Mouse (Mus musculus) forebrain, postnatal 0 days (tissue): Measurements from ENCODE around the gene Tlk2. TPM values are rescaled to one million over a fixed set of nuclear protein-coding genes. Genes with fewer than 3 reads are reported as not detected.

Source experiments
- ATAC-seq: fragments of 200-750 bp; cut with Nextera tagmentation; 2 replicates; pipeline ENCODE4 v1.8.0; 2017; ENCODE audit warnings: mild to moderate bottlenecking, moderate library complexity
- DNase-seq: peaks from one replicate; pipeline ENCODE4 v3.0.0-alpha.2; 2015
- H3K27ac ChIP-seq: fragments of 300-500 bp; sonication (generic); 2 replicates; pipeline ENCODE4 v1.5.1; 2014; ENCODE audit warnings: low read depth, mild to moderate bottlenecking, antibody characterized with exemption, low read length, moderate library complexity, mixed read lengths
- H3K27me3 ChIP-seq: fragments of 300-500 bp; sonication (generic); 2 replicates; pipeline ENCODE4 v1.6.1; 2014; ENCODE audit warnings: mild to moderate bottlenecking, low read length, mixed read lengths; ENCODE audit not compliant: insufficient read depth
- H3K36me3 ChIP-seq: fragments of 300-500 bp; sonication (generic); 2 replicates; pipeline ENCODE4 v1.6.1; 2014; ENCODE audit warnings: mild to moderate bottlenecking, moderate library complexity; ENCODE audit not compliant: insufficient read depth
- H3K4me1 ChIP-seq: fragments of 300-500 bp; sonication (generic); 2 replicates; pipeline ENCODE4 v1.6.1; 2014; ENCODE audit warnings: antibody characterized with exemption; ENCODE audit not compliant: insufficient read depth
- H3K4me2 ChIP-seq: fragments of 300-500 bp; sonication (generic); 2 replicates; pipeline ENCODE4 v1.6.1; 2014; ENCODE audit warnings: low read depth, mild to moderate bottlenecking, moderate library complexity
- H3K4me3 ChIP-seq: fragments of 300-500 bp; sonication (generic); 2 replicates; pipeline ENCODE4 v1.5.1; 2014; ENCODE audit warnings: low read depth, low read length, mixed read lengths
- H3K9ac ChIP-seq: fragments of 300-500 bp; sonication (generic); 2 replicates; pipeline ENCODE4 v1.6.1; 2014; ENCODE audit warnings: mild to moderate bottlenecking
- H3K9me3 ChIP-seq: fragments of 300-500 bp; sonication (generic); 2 replicates; pipeline ENCODE4 v1.6.1; 2016; ENCODE audit warnings: low read length
- CTCF ChIP-seq: sonication (generic); IDR thresholded peaks from 2 replicates; pipeline ENCODE4 v1.5.1; 2016; ENCODE audit warnings: antibody characterized with exemption, control low read depth, low read depth
- WGBS: fragments of 180-500 bp; shearing (Covaris S2); extraction: QIAGEN DNeasy Blood & Tissue Kit; methylation state at CpG from one replicate; pipeline ENCODE4 v1.1.7; 2014; 5-methylcytosine and 5-hydroxymethylcytosine counted together
- polyA plus RNA-seq: library from polyadenylated mRNA; unstranded; fragments of >200 nt; fragmentation: Nextera tagmentation; extraction: Ambion mirVana; gene quantifications from 2 replicates; pipeline ENCODE4 v1.2.1, GENCODE M21; 2015
- total RNA-seq: library from RNA; depleted of rRNA; stranded (reverse); fragments of >200 nt; gene quantifications from 2 replicates; pipeline ENCODE4 v1.2.3, GENCODE M21; 2014

Gene Tlk2
- total and polyA plus RNA-seq, 2 experiments from 2014 or later = 13.9 to 94.0 TPM

- Histone ChIP-seq H3K9ac (no peak overlapping the region), H3K27me3 (no peaks in the 10 kb centered on the region), H3K36me3 (no peaks in the 10 kb centered on the region), H3K4me3 (no peak overlapping the region), H3K4me2 (no peak overlapping the region), H3K27ac (no peak overlapping the region), H3K4me1 (no peaks in the 10 kb centered on the region), H3K9me3 (no peaks in the 10 kb centered on the region)
- DNase-seq = no peak
- no peak for TF ChIP-seq CTCF
- WGBS = 72% methylated on average over 3 of the region's 4 CpGs
- no peak for ATAC-seq
These were observed 26.6 kb upstream of the Tlk2 start for GRCm38 (mm10) chr11:105152017-105152300.

GRCm38 (mm10) chr11:105152357-105152899 lies 26.2 kb upstream of the Tlk2 start:
- no peak for TF ChIP-seq CTCF
- no peak for ATAC-seq
- H3K4me2 ChIP-seq = no peak overlapping the region
- H3K27ac ChIP-seq = no peak overlapping the region
- no peaks in the 10 kb centered on the region for H3K4me1 ChIP-seq
- no peaks in the 10 kb centered on the region for H3K27me3 ChIP-seq
- DNase-seq = no peak
- WGBS = 85% methylated on average over 11 of the region's 11 CpGs
- no peaks in the 10 kb centered on the region for H3K36me3 ChIP-seq
- H3K4me3 ChIP-seq = no peak overlapping the region
- no peaks in the 10 kb centered on the region for H3K9me3 ChIP-seq
- no peak overlapping the region for H3K9ac ChIP-seq

- WGBS = 35% methylated on average over 12 of the region's 12 CpGs
- ATAC-seq (peak; percentile 59), DNase-seq (peak; percentile 12)
- Histone ChIP-seq H3K27me3 (no peaks in the 10 kb centered on the region), H3K27ac (no peak overlapping the region), H3K4me2 (no peak overlapping the region), H3K9ac (no peak overlapping the region), H3K36me3 (no peaks in the 10 kb centered on the region), H3K9me3 (no peaks in the 10 kb centered on the region), H3K4me3 (no peak overlapping the region), H3K4me1 (no peaks in the 10 kb centered on the region)
- no peak for TF ChIP-seq CTCF
These were observed 25.4 kb upstream of the Tlk2 start for GRCm38 (mm10) chr11:105153068-105153833.

- 89% methylated on average over 4 of the region's 4 CpGs for WGBS
- Histone ChIP-seq H3K4me3 (no peak overlapping the region), H3K9ac (no peak overlapping the region), H3K9me3 (no peaks in the 10 kb centered on the region), H3K36me3 (no peaks in the 10 kb centered on the region), H3K4me2 (no peak overlapping the region), H3K4me1 (no peaks in the 10 kb centered on the region), H3K27me3 (no peaks in the 10 kb centered on the region), H3K27ac (no peak overlapping the region)
- no peak for DNase-seq
- TF ChIP-seq CTCF = no peak
- ATAC-seq = no peak
These were observed 22.7 kb upstream of the Tlk2 start for GRCm38 (mm10) chr11:105155915-105156314.

- no peaks in the 10 kb centered on the region for H3K27me3 ChIP-seq
- no peak for DNase-seq
- H3K4me2 ChIP-seq = no peak overlapping the region
- no peak overlapping the region for H3K4me3 ChIP-seq
- H3K4me1 ChIP-seq = no peaks in the 10 kb centered on the region
- no peak for TF ChIP-seq CTCF
- H3K9me3 ChIP-seq = no peaks in the 10 kb centered on the region
- no peak overlapping the region for H3K9ac ChIP-seq
- H3K36me3 ChIP-seq = no peaks in the 10 kb centered on the region
- no peak overlapping the region for H3K27ac ChIP-seq
- ATAC-seq = no peak
- 89% methylated on average over 19 of the region's 19 CpGs for WGBS
These were observed 21.8 kb upstream of the Tlk2 start for GRCm38 (mm10) chr11:105156748-105157267.

- no peak overlapping the region for H3K4me3 ChIP-seq
These were observed 20.6 kb upstream of the Tlk2 start for GRCm38 (mm10) chr11:105158047-105158446.

GRCm38 (mm10) chr11:105159673-105160360 lies 18.8 kb upstream of the Tlk2 start:
- 56% methylated on average over 6 of the region's 6 CpGs for WGBS
- no peak overlapping the region for H3K4me2 ChIP-seq

More at GRCm38 (mm10) chr11:105158047-105158446, 20.6 kb upstream of the Tlk2 start:
- DNase-seq (no peak), ATAC-seq (no peak)
- Histone ChIP-seq H3K4me1 (no peaks in the 10 kb centered on the region), H3K9ac (no peak overlapping the region), H3K9me3 (no peaks in the 10 kb centered on the region), H3K27me3 (no peaks in the 10 kb centered on the region), H3K4me2 (no peak overlapping the region), H3K27ac (no peak overlapping the region), H3K36me3 (no peaks in the 10 kb centered on the region)
- no peak for TF ChIP-seq CTCF

More at GRCm38 (mm10) chr11:105159673-105160360, 18.8 kb upstream of the Tlk2 start:
- ATAC-seq = no peak
- H3K4me3 ChIP-seq = no peak overlapping the region
- DNase-seq = no peak
- no peaks in the 10 kb centered on the region for H3K36me3 ChIP-seq
- H3K27ac ChIP-seq = no peak overlapping the region
- TF ChIP-seq CTCF = no peak
- H3K27me3 ChIP-seq = no peaks in the 10 kb centered on the region
- no peak overlapping the region for H3K9ac ChIP-seq
- no peaks in the 10 kb centered on the region for H3K4me1 ChIP-seq
- no peaks in the 10 kb centered on the region for H3K9me3 ChIP-seq
